Mouse (Mus musculus): ENCODE data around the gene Gramd1b.

Gramd1b gene

GRCm38 (mm10) chr9:40531027-40531621 lies at the start of gene Gramd1b:
Gramd1b (minus strand) TSS chr9:40531383.
- peak; percentile 15 for DNase-seq

DNA sequence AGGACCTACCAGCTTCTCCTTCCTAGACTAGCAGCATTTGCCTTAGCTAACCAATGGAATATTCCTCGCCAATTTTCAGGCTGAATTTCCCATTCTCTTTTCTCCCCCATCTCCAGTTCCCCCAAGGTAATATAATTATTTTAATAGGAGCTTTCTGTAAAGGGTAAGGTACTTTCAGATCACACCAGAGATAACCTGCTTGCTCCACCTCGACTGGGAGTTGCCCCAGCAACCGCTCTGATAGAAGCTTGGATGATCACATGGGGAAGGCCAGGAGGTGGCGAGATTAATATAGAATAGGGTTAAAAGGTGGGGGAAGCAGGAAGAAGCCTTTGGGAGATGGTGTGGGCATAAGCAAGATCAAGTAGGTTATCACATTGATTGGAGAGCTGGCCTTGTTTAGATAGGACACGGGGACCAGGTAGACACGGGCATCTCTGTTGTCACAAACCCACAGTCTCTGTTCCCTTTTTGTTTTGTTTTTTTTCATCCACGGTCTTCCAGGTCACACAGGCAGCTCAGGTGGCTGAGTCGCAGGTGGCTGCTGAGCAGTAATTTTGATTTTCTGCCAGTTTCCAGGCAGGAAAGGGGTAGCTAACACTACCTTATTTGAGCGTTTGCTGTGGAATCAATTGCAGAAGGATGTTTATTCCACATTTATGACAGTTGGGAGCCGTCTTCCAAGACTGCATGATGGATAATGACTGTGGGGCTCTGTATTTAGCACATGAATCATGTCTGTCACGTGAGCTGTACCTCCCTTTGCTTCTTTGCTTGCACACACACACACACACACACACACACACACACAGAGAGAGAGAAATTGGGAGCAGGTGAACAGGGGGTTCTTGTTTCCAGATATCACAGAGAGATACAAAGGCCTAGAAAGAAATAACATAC lies 47.8 kb upstream of the Gramd1b start:
- DNase-seq: no peak

DNA sequence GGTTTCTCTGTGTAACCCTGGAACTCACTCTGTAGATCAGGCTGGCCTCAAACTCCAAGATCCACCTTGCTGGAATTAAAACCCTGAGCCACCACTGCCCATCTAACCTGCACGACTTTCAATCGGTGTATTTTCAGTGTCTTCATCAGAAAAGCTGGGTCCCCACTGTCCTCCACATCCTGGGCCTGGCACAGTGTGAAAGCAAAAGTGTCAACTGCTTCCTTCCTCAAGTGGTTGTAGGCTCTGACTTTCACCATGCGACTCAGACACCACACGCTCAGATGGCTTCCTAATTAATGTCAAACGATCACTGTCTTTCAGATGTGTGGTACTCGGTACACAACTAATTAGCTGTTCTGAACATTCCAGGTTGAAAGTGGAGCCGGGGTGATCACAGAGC lies 45.9 kb upstream of the Gramd1b start:
- no peak for DNase-seq

- peak; percentile 38 for DNase-seq
Measured at GRCm38 (mm10) chr9:40575053-40575985, 44.1 kb upstream of the Gramd1b start.

- DNase-seq: no peak
Measured at GRCm38 (mm10) chr9:40571280-40571679, 40.1 kb upstream of the Gramd1b start.

GRCm38 (mm10) chr9:40568070-40568469 lies 36.9 kb upstream of the Gramd1b start:
- peak; percentile 58 for DNase-seq

DNA sequence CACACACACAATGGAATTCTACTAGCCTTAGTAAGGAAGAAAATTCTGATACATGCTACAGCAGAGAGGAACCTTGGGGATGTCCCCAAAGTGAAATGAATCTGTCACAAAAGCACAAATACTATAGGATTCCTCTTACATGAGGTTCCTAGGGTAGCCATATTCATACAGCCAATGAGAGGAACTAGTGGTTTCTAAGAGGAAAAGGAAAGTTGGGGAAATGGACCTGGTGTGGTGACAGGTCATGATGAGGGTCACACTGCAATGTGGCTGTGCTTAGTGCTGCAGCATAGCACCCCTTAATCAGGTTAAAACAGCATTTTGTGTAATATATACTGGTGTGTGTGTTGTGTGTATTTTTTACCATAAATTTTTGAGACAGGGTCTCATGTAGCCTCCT lies 32.6 kb upstream of the Gramd1b start:
- no peak for DNase-seq

DNA sequence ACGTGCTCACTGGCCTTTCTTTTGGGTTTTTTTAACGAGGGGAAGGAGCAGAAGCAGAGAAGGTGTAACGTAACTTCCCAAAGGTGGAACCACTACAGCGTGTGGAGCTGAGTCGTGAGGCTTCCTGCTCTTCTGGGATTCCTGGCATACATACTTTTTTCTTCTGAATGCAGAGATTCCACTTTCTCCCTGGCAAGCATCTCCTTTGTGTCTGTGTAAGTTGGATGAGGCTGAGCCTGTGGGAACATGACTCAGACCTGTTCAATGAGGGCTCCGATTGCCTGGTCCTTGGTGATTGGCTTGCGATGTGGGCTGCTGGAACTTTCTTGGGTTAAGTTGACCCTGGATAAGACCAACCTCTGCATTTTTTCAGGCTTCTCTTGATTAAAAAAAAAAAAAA lies 28.5 kb upstream of the Gramd1b start:
- DNase-seq: no peak

- DNase-seq: no peak
Measured at GRCm38 (mm10) chr9:40557796-40558195, 26.6 kb upstream of the Gramd1b start.

DNA sequence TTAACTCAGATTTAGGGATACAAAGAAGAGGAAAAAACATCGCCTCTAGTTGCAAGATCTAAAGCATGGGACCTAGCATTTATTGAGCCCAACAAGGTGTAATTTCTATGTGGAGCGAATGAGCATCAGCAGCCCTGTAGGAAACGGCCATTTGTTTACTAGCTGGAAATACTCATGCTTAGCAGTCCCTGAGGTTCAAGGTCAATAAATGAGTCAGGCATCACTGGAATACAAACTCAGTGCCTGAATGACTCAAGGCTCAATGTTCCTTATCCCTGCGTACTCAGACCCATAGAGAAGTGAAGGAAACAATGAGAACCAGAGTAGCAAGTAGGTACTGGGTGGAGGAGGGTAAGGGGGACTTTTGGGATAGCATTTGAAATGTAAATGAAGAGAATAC lies 25.2 kb upstream of the Gramd1b start:
- DNase-seq: no peak

DNA sequence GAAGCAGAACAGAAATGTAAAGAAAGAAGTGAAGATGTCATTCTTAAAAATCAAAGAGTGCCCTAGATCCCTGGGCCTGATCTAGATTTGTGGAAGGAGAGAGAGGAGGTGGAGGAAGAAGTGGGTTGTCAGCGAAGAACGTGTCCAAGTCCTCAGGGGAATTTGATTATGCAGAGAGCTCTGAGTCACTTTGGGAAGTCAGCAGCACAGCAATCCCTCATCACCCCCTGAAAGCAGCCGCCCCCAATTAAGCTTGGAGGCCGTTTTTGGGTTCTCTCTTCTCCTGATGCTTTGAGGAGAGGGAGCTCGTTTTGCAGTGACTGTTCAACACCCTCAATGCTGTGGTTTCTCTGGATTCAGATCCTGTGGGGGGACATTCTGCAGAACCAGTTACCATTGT lies 24.1 kb upstream of the Gramd1b start:
- no peak for DNase-seq

DNA sequence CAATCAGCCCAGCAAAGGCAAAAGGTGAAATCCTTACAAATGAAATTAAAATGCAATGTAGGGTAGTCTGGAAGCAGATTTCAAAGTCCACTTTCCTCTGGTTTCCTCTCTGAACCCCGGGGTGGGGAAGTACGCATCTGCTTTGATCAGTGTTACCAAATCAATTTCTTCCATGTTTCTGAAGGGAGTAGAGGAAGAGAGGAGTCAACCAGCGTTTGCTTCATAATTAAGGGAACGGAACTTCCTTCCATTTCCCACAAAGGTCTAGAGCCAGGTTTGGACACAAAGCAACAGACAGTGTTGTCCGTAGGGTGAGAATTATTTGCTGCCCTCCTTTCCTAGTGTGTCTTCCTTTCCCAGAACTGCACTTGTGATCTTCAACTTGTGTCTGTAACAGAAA lies 16.7 kb upstream of the Gramd1b start:
- DNase-seq: no peak

GRCm38 (mm10) chr9:40545193-40545592 lies 14.0 kb upstream of the Gramd1b start:
- DNase-seq: no peak

- no peak for DNase-seq
Measured at GRCm38 (mm10) chr9:40539588-40540140, 8.5 kb upstream of the Gramd1b start.

- DNase-seq: peak; percentile 60
Measured at GRCm38 (mm10) chr9:40537708-40538105, 6.5 kb upstream of the Gramd1b start.

DNA sequence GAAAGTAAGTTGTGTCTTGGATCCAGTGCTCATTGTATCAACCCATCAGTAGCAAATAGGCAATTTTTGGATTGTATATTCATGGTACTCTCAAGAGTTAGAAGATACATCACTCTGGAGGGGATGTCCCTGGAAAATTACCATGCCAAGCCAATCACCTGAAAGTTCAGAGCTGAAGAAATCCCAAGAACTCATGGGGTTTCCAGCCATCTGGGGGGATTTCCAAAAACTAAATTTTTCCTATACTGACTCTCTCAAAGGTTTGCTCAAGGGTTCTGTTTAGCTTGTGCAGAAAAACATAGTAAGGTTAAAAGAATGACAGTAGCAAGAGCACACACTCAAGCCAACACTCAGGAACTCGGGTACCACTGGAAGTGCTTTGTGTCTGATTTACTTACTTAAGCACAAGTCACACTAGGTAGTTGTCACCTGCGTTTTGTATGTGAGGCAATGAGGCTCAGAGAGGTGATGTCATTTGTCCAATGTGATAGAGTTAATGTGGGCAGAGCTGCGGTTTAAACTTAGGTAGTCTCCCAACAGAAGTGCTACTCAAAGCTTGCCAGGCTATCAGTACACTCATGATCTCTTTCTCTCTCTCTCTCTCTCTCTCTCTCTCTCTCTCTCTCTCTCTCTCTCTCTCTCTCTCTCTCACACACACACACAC lies 6.0 kb upstream of the Gramd1b start:
- no peak for DNase-seq

DNA sequence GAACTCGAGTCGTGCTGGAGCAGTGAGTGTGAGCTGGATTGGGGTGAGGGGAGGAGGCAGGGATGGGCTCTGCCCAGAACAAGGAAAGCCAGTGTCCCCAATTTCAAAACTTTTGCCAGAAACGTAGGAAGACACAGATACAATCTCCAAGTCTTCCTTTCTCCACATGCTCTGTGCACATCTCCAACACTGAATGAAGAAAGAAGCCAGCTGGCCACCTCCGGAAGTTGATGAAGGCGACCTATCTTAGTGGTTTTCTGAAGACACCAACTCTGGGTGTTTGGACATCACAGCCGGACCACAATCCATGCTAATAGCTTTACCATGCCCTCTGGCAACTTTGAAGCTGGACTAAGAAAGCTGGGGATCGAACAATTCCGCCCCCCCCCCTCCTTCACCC lies 647 bp downstream of the Gramd1b start:
- no peak for DNase-seq

- no peak for DNase-seq
Measured at GRCm38 (mm10) chr9:40528733-40529132, 2.5 kb downstream of the Gramd1b start.

DNA sequence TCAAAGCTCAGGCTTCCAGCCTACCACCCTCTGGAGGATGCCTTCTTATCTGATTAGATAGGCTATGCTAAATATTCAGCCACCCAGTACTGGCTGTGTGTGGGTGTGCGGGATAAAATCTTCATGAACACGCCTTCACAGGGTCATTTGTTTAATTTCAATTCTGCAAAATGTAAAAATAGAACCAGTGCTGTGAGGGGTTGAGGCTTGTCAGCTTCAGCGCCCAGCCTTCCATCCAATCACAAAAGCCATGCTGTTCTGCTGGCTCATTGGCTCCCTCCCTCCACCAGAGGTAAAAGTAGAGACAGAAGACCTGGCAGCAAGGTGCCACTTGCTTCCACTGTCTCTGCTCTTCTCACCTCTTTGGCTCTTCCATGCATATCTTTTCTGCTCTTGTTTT lies 4.3 kb downstream of the Gramd1b start:
- no peak for DNase-seq

- no peak for DNase-seq
Measured at GRCm38 (mm10) chr9:40522156-40522555, 9.0 kb downstream of the Gramd1b start.

- DNase-seq: no peak
Measured at GRCm38 (mm10) chr9:40521097-40521496, 10.1 kb downstream of the Gramd1b start.

DNA sequence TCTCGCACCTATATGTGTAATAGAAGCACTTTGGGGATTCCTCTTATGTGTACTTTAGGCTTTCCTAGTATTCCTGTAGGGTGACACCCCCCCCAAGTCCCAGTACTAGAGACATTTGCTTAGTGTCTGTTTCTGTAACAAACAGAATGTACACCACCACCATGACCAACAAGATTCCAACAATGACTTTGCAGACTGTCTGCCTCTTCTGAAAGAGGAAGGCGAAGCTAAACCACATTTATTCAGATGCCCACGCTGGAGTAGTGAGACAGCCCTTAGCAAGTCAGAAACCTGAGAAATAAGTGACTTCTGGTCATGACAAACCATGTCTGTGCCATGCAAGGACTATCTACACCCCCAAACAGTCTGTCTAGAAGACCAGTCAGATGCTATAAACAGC lies 11.9 kb downstream of the Gramd1b start:
- DNase-seq: no peak
